ENCODE assay signal across 8 mouse cellular contexts in genomic region chr8:119843444-119843843, GRCm38 (mm10). TPM values are rescaled to one million over a fixed set of nuclear protein-coding genes. Genes with fewer than 3 reads are reported as not detected.
A peak's percentile ranks its signal among the peaks of the same experiment; 100 is the strongest.
DNase-seq lines count a peak whose midpoint lies in the region; ATAC-seq and TF ChIP-seq lines count a peak whose summit lies in the region.

No protein-coding gene starts in this region.

- no peak for ATAC-seq in hindbrain, embryonic 11.5 days (ENCODE audit: low FRiP score)
- ATAC-seq in hindbrain, embryonic 16.5 days: no peak
- ATAC-seq in granulocyte monocyte progenitor cell, adult 5-6 weeks (replicated peaks; ENCODE audit: poor library complexity, severe bottlenecking): peak; percentile 15; the same call in 1 of the 2 replicates

- H3K36me3 ChIP-seq in hindbrain, embryonic 11.5 days (ENCODE audit: control insufficient read depth, insufficient read depth, low read length): no peaks in the 10 kb centered on the region
- no peaks in the 10 kb centered on the region for H3K36me3 ChIP-seq in hindbrain, embryonic 16.5 days (ENCODE audit: control insufficient read depth, insufficient read depth, low read length)
- no peaks in the 10 kb centered on the region for H3K36me3 ChIP-seq in testis, adult 2 months (ENCODE audit: control insufficient read depth, insufficient read depth, low read length)

- TF ChIP-seq POLR2A in testis, adult 2 months (IDR thresholded peaks at IDR 0.05; ENCODE audit: control insufficient read depth, low read depth, low read length): no peak

- no peak overlapping the region for H3K9ac ChIP-seq in hindbrain, embryonic 11.5 days (ENCODE audit: low read depth, low read length)
- H3K9ac ChIP-seq in hindbrain, embryonic 16.5 days (ENCODE audit: low read depth, low read length): no peak overlapping the region

- no peaks in the 10 kb centered on the region for H3K27me3 ChIP-seq in hindbrain, embryonic 11.5 days (ENCODE audit: control insufficient read depth, insufficient read depth, low read length)
- no peaks in the 10 kb centered on the region for H3K27me3 ChIP-seq in hindbrain, embryonic 16.5 days (replicated peaks; ENCODE audit: control insufficient read depth, insufficient read depth, low read length)
- no peaks in the 10 kb centered on the region for H3K27me3 ChIP-seq in testis, adult 2 months (ENCODE audit: control insufficient read depth, insufficient read depth, low read length)

- TF ChIP-seq CTCF in testis, adult 2 months (IDR thresholded peaks at IDR 0.05; ENCODE audit: control insufficient read depth, insufficient read depth, insufficient replicate concordance, low read depth, low read length): peak; percentile 61; the same call in 1 of the 2 replicates

- no peak overlapping the region for H3K27ac ChIP-seq in hindbrain, embryonic 11.5 days (ENCODE audit: low read depth, low read length)
- no peak overlapping the region for H3K27ac ChIP-seq in hindbrain, embryonic 16.5 days (ENCODE audit: low read depth, low read length)
- no peak overlapping the region for H3K27ac ChIP-seq in testis, adult 2 months (ENCODE audit: control insufficient read depth, insufficient read depth, low read depth, low read length)

- H3K4me3 ChIP-seq in hindbrain, embryonic 11.5 days (ENCODE audit: low read depth, low read length): no peak overlapping the region
- no peak overlapping the region for H3K4me3 ChIP-seq in hindbrain, embryonic 16.5 days (ENCODE audit: low read length)
- H3K4me3 ChIP-seq in testis, adult 2 months (ENCODE audit: control insufficient read depth, low read depth, low read length): no peak overlapping the region

- H3K4me2 ChIP-seq in hindbrain, embryonic 11.5 days (replicated peaks; ENCODE audit: low read depth, low read length): no peak overlapping the region
- no peak overlapping the region for H3K4me2 ChIP-seq in hindbrain, embryonic 16.5 days (ENCODE audit: low read length)

- WGBS in hindbrain, embryonic 11.5 days: 2% methylated on average over 4 of the region's 4 CpGs
- WGBS in hindbrain, embryonic 16.5 days: 4% methylated on average over 4 of the region's 4 CpGs

- H3K4me1 ChIP-seq in hindbrain, embryonic 11.5 days (replicated peaks; ENCODE audit: control insufficient read depth, insufficient read depth, low read length): peaks cover 6% of the 10 kb centered on the region
- peaks cover 12% of the 10 kb centered on the region for H3K4me1 ChIP-seq in hindbrain, embryonic 16.5 days (ENCODE audit: control insufficient read depth, insufficient read depth, low read depth, low read length)
- peaks cover 21% of the 10 kb centered on the region for H3K4me1 ChIP-seq in testis, adult 2 months (ENCODE audit: control insufficient read depth, insufficient read depth, low read length)

- peak; percentile 86 for DNase-seq in hindbrain, embryonic 11.5 days (ENCODE audit: low spot score)
- peak; percentile 80 for DNase-seq in ES-CJ7 (ENCODE audit: low read depth, low spot score)
- peak; percentile 74 for DNase-seq in c-Kit-positive CD71-positive TER-119-positive erythroid progenitor cells, embryonic 14.5 days (ENCODE audit: low spot score)
- peak; percentile 80 to 93 for DNase-seq in layer of hippocampus, postnatal 14 days (ENCODE audit: low spot score in 2 of 2)
- DNase-seq in monocyte, adult 2 months (ENCODE audit: low read depth in 1 of 2, low spot score in 2 of 2): peak; percentile 50 to 61

- H3K9me3 ChIP-seq in hindbrain, embryonic 11.5 days (ENCODE audit: control insufficient read depth, low read length): no peaks in the 10 kb centered on the region
- H3K9me3 ChIP-seq in hindbrain, embryonic 16.5 days (ENCODE audit: control insufficient read depth, low read length): no peaks in the 10 kb centered on the region

RNA-seq across cellular contexts. Expression of gene Cotl1, which starts 3.1 kb away (rescaled TPM):
- polyA plus RNA-seq in hindbrain, embryonic 11.5 days (2014; fragmentation: Nextera tagmentation; extraction: Ambion mirVana): 458 and 496 TPM in 2 replicates
- 112 and 127 TPM in 2 replicates for polyA plus RNA-seq in hindbrain, embryonic 16.5 days (2015; fragmentation: Nextera tagmentation; extraction: Ambion mirVana)
- total RNA-seq in granulocyte monocyte progenitor cell, adult 5-6 weeks (2014; fragmentation: Nextera tagmentation): 136 and 152 TPM in 2 replicates
- total RNA-seq in granulocyte monocyte progenitor cell, adult 5-6 weeks (2017): 127 and 150 TPM in 2 replicates
- total RNA-seq in layer of hippocampus, postnatal 14 days (2021): 100 to 1,000 TPM; 103 to 114 TPM
- 20.0 and 25.4 TPM in 2 replicates for polyA plus RNA-seq in testis, adult 2 months (2012; rRNA removed)

RNA-seq across cellular contexts. Expression of gene Klhl36, which starts 18.6 kb away (rescaled TPM):
- 9.2 and 9.3 TPM in 2 replicates for polyA plus RNA-seq in hindbrain, embryonic 11.5 days (2014; fragmentation: Nextera tagmentation; extraction: Ambion mirVana)
- polyA plus RNA-seq in hindbrain, embryonic 16.5 days (2015; fragmentation: Nextera tagmentation; extraction: Ambion mirVana): 20.3 and 20.5 TPM in 2 replicates
- total RNA-seq in granulocyte monocyte progenitor cell, adult 5-6 weeks (2014; fragmentation: Nextera tagmentation): 2.5 and 5.3 TPM in 2 replicates
- total RNA-seq in granulocyte monocyte progenitor cell, adult 5-6 weeks (2017): 3.5 and 6.7 TPM in 2 replicates
- total RNA-seq in layer of hippocampus, postnatal 14 days (2021): 1 to 10 TPM; 8.2 to 8.4 TPM
- polyA plus RNA-seq in testis, adult 2 months (2012; rRNA removed): 16.3 and 16.9 TPM in 2 replicates
